Mouse (Mus musculus) cerebellum, adult 11-12 months (tissue): ENCODE measurements around the gene Slc22a5.
"Not testable (repeated sequence)": the region's sequence is repeated elsewhere in the genome, so short reads cannot be mapped to it uniquely, and the experiment has no call there.

Experiments used
- DNase-seq: peaks from one replicate; pipeline ENCODE4 v3.0.0; 2022

Slc22a5 gene

DNA sequence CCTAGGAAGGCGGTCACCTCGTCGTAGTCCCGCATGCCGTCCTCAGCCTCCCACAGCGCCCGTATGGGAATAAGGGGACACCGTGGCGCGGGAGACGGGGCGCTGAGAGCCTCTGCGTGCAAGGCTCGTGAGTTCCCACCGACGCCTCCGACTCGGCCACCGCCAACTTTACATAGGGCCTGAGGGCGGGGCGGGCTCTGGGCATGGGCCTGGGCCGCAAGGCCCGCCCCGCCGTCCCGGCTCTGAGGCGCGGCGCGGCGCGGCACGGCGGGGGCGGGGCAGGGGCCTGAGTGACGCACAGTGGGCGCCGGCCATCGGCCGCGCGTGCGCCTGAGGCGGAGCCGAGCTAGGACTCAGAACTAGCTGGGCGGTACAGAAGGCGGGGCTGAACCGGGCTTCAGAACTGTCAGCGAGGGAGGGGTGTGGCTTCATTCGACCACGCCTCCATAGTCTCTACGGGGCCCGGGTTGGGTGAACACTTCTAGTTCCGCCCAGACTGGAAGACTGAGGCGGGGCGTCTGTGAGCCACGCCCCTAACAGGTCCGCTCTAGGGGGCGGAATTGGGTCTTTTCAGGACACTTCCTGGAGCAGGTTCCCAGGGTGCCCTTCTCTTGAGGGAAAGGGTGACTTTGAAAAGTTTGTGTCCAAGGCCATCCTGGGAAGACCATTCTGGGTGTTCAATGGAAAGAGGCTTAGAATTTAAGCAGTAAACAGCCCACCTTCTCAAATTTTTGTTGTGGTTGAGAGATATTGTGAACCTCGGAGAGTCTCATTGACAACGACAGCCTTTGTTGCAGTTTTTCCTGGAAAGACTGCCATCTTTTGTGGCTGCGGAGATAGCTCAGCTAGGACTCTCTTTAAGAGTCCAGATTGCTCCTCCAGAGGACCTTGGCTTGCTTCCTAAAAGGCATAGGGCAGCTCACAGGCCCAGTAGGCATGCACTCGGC lies at the start of gene Slc22a5:
Slc22a5 (minus strand) TSS at position 156 of the 947 bp plus-strand sequence.
- DNase-seq: peak; percentile 99

DNA sequence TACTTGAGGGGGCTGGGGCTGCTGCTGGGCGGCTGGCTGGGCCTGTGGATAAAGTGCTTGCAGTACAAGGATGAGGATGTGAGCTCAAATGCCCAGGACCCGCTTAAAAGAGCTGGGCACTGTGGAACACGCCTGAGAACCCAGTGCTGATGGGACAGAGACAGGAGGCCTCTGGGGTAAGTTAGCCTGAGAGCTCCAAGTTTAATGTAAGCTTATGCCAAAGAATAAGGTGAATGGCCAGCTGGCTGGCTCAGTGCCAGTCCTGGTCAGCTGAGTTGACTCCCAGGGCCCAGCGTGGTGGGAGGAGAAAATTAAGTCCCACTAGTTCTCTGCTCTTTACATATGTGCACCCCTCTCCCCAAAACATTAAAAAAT lies 40.5 kb upstream of the Slc22a5 start:
- not testable (repeated sequence) for DNase-seq

DNA sequence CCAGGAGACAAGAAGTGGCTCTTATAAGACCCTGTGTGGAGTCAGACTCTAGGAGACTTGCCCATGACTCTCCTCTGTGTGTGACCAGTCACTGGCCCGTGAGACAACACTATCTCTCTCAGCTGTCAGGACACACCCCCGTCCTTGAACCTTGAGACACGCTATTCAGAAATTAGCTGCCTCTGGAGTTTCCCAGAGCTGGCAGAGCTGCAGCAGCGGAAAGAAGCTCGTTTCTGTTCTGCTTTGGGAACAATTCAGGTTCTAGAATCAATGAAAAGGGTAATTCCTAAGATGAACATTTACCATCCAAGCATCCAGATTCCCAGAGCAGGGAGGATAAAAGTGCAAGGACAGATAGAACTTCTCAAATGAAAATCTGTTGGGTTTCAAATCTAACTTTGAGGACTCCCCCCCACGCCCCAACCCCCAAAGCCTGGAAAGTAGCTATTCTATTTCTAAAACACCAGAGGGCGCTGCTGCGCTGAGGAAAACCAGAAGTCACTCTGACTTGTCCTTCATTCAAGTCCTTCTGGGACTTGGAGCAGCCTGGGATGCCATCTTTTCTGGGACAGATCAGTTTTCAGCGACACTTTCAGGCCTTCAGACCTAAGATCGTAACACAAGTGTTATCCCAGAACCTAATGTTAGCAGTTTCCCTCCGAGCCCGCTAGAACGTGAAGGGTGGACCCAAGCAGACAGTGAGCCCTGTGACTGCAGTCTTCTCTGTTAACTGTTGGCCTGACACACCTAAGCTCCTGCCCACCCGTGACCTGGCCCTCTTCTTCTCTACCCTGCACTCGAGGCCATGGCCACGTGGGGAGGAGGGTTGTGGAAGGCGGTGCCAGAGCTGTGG lies 39.9 kb upstream of the Slc22a5 start:
- DNase-seq: peak; percentile 59

DNA sequence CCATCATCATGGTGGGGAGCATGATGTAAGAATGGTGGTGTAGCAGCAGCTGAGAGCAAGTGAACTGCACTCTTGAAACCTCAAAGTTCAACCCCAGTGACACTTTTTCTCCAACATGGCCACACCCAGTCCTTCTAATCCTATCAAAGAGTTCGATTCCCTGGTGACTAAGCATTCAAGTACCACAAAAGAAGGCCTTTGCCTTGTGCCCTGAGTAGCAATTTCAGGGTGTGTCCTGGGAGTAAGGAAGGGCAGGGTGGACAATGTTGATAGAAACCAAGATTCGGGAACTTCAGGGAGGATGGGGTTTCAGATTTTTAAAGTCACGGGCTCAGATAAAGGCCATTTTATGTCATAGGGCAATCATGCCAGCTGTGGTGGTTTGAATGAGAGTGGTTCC lies 38.3 kb upstream of the Slc22a5 start:
- DNase-seq: no peak

DNA sequence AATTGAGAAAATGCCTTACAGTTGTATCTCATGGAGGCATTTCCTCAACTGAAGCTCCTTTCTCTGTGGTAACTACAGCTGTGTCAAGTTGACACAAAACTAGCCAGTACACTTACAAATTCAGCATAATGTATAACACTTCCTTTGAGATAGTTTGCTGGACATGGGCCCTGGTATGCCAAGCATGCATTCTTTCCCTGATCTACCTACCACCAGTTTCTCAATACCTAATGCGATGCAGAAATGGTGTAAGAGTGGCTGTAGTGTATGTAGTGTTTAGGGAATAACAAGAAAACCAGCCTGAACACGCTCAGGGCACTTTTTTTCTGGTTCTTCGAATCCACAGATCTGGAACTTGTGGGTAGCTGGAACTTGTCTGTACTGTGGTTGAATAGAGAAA lies 37.1 kb upstream of the Slc22a5 start:
- DNase-seq: no peak

DNA sequence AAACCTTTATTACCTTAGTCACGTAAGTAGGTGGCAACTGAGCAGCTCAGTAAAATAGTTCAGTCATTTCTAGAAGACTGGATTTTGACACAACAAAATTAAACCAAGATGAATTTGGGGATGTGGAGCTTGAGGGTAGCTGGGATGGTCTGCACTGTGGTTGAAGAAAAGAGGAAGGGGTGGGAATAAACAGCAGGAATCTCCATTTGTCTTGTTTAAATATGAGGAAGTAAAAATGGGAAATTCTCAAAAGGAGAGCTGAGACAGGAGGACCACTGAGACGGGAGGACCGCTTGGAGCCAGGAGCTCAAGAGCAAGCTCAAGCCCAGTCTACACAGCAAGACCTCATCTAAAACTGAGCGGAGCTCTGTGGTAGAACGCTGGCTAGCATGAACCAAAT lies 34.8 kb upstream of the Slc22a5 start:
- no peak for DNase-seq

DNA sequence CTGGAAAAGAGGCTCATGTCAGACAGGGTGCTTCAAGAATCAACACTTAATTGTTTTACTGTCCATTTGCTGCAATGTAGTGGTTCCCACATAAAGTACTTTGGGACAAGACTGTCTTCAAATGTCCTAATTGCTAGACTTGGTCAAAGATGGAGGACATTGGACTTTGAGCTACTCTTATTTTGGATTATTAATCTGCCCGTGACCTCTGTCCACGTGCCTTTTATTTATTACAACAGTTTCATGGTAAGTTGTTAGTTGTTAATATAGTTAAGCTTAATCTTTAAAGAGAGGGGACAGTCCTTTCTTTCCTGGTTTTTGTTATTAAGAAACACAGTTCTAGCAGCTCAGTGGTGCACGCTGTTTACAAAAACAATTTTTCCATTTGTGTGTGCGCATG lies 27.4 kb upstream of the Slc22a5 start:
- no peak for DNase-seq

DNA sequence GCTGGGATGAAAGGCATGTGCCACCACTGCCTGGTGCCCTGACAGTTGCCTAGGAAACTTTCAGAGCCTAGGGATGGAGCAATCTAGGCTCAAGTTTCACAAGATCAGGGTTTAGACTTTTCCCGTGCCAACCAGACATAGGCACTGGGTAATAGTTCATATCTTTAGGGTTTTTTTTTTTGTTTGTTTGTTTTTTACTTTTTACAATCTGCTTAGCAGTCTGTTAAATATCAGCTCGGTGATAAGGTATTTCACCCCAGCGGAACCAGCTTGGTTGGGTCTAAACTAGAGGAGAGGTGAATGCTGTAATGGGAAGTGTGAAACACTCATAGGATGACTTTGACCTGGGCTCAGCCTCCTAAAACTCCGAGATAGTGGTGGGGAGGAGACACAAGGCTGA lies 19.6 kb upstream of the Slc22a5 start:
- DNase-seq: no peak

DNA sequence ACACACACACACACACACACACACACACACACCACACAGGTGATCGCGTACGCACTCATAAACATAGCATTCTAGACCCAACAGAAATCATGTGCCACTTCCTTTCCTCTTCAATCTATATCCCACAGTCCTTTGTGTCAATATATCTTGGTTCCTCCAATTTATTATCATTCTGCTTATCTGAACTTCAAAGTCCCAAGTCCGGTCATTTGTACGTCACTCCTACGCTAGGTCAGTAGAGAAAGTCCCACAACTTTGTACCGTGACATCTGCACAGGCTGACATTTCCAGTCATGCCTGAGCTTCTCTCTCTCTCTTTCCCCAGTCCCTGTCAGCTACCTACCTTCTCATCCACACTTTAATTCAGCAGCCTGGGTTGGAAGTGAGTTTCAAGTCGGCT lies 17.2 kb upstream of the Slc22a5 start:
- DNase-seq: no peak

DNA sequence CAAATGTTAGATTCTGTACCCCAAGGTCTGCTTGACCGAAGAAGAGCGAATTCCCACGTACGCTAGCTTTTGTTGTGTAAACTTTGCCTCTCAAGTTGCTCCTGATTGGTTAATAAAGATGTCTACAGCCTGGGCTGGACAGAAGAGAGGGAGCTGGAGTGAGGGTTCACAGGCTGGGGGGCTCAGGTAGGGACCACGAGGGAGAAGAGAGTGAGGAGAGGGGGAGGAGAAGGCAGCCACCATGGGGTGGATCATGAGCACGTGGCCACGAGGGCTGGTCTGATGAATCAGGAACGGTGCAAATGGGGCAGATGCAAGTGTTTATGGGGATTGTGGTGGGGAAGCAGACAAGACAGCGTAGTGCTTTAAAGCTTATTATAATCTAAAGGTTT lies 13.1 kb upstream of the Slc22a5 start:
- no peak for DNase-seq

DNA sequence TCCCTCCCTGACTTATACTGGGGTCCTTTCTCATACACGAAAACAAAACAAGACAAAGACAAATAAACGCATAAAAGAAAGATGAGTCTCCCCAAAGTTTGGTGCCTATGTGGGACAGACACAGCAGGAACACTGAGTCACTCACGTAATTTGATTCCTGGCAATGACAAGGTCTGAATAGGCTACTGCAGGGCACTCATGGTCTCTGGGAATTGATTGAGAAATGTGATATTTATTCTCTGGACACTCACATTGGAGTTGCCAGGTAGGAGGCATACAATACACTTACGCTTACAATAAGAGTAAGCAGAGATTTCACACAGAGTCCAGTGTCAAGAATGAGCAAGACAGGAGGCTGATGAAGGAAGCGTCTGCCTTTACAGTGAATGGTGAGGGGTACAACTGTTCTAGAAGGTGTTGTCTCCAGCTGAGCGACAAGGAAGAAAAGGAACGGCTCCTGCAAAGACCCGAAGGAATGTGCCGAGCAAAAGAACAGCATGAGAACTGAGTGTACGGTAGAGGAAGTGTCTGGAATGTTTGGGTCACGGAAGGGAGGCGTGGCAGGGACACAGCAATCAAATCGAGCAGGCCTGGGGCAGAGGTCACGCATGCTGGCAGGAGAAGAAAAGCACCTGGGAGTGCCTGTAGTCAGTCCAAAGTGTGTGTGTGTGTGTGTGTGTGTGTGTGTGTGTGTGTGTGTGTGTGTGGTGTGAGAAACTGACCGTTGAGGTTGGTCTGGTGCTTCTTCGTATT lies 12.5 kb upstream of the Slc22a5 start:
- no peak for DNase-seq

DNA sequence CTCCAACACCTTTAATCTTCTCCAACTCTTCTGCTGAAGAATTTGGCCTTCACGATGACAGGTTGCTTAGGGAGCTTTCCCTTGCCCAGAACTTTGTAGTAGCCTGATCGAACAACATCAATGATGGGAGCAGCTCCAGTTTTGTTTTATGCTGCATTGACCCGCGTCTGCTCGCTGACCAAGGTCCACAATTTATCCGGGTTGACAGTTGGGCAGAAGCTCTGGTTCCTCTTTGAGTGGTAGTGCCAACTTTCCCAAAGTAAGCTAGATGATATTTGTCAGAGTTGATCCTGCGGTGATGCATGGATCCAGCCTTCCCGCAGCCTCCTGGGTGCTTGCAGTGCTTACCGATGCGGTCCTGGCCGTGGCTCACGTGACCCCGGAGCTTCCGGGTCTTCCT lies 11.3 kb upstream of the Slc22a5 start:
- DNase-seq: no peak

DNA sequence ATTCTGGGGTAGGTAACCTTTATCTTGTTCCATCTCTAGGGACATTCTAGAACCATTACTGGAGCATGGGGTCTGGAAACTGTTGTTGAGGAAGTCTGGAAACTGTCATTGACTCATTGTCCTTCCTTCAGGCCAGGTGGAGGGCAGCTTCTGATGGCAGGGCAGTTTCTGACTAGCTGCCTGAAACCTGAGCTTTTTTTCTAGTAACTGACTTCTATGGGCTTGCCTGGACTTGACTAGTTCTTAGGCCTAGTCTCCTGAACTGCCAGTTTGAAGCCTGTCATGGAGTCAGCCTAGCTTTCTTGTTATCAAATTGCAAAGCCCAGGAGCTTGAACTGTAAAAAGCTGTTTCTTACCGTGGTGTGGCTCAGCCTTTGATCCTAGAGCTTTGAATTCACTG lies 9.5 kb upstream of the Slc22a5 start:
- DNase-seq: no peak

DNA sequence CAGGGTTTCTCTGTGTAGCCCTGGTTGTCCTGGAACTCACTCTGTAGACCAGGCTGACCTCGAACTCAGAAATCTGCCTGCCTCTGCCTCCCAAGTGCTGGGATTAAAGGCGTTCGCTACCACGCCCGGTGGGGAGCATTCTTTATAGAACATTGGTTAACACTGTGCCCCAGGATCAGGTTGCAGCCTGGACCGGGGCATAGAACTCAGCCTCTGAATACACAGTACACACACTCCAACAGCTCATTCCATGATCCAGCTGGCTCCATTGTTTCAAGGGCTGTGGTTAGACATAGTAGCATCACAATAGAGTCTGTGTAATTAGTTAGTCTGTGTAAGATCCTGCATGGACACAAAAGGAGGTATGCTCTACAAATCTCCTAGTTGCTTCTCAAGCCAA lies 8.5 kb upstream of the Slc22a5 start:
- no peak for DNase-seq

DNA sequence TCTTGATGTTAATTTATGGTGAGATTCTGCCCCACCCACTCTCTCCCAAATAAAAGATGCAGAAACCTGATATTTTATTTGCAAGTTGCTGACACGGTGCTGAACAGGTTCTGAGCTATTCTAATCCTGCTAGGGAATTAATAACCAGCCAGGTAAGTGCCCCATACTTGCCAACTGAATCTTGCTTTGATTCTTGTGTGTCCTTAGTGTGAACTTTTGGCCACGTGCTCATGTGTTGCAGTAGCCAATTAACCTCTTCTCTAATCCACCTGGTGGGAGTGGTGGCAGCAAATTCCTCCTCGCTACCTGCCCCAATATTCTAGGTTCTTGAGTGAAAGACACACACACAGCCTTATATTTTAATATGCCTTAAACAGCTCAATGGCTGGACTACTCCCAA lies 7.5 kb upstream of the Slc22a5 start:
- DNase-seq: no peak

DNA sequence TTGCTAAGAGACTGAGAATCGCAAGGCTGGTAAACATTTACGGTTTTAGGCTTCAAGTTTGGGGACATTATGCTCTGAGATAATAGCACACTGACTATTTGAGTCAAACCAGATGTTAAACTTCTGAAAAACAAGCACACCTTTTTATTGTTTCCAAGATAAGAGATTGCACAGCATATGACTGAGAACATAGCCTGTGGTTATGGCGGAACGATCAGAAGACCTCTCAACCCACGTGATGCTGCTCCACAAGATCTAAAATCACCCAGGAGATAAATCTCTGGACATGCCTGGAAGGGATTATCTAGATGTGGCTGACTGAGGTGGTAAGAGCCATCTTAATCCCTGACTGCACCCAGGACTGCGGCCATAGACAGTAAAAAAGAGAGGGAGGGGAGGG lies 5.5 kb upstream of the Slc22a5 start:
- DNase-seq: no peak

DNA sequence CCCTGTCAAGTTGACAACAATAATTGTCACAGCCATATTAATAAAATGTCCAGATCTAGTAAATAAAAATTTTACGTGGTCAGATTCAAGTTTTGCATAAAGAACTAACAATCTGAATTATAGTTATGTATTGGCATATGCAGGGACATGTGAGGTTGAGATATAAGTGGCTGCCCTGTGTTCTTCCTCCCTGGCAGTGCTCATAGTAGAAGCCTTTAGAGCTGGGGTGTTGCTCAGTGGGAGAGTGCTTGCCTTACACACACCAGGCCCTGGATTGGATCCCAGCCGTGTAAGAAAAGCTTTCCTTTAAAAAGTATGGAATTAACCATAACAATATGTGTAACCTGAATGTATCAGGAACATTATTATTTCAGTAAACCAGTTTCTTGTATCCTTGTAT lies 2.0 kb upstream of the Slc22a5 start:
- DNase-seq: no peak

DNA sequence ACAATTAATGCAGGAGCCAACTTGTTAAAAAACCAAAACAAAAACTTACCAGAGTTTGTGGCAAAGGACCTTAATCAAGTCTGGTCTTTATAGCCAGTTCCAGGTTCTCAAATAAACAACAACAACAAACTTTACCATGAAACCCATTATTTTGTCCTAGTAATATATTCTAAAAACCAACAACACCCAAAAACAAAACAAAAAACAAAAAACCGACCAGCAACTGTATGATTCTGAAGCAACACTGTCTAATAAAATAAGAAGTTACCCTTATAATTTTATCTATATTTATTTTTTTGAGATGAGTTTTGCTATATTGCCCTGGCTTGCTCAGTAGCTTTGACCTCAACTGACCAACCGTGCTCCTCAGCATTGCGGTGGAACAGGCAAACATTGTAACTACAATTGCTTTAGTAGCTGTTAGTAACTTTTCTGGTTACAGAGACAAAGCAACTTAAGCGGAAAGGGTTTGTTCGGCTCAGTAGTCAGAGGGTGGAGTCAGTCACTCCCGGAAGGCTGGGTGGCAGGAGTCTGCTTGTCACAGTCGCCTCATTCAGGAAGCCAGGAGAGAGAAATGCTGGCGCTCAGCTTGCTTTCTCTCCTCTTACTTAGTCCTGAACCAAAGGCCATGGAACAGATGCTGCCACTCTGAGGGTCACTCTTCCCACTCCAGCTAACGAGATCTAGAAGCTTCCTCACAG lies 1.4 kb upstream of the Slc22a5 start:
- no peak for DNase-seq

DNA sequence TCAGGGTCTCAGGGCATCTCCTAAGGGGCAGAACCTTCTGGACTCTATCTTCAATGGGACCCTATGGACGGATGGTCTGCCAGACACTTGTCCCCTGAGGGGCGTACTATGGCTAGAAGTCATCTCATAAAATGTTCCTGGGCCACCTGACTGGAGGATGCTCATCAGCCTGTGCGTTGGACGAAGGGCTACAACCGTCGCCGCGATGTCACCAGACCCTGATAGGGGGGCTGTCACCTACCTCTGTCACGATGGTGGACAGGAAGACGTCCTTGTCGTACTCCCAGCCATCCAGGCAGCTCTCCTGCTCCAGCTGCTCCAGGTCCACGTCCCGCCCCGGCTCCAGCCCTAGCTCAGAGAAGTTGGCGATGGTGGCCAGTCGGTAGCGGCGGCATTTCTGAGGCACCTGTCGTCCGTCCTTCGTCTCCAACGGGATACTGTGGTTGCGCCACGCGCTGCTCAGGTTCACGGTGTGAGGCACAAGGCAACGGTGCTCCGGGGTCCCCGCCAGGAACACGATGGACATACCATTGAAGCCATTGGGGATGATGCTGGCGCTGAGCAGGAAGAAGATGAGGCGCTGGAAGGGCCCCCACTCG lies 455 bp downstream of the Slc22a5 start:
- DNase-seq: no peak

DNA sequence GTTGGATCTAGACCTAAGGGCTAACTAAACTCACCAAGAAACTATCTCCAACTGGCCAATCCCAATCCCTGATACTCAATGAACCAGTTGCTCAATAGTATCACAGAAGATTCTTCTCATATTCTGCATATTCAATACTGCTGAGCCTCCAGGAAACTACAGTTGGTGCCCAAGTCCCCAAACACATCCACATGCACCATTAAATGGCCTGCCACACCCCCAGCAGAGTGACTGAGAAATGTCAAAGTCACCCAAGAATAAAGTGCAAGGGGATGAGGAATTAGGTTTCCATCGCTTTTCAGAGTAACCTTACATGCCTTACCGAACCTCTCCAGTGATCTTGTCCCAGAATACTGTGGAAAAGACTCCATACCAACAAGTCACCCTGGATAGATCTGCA lies 1.2 kb downstream of the Slc22a5 start:
- DNase-seq: no peak

DNA sequence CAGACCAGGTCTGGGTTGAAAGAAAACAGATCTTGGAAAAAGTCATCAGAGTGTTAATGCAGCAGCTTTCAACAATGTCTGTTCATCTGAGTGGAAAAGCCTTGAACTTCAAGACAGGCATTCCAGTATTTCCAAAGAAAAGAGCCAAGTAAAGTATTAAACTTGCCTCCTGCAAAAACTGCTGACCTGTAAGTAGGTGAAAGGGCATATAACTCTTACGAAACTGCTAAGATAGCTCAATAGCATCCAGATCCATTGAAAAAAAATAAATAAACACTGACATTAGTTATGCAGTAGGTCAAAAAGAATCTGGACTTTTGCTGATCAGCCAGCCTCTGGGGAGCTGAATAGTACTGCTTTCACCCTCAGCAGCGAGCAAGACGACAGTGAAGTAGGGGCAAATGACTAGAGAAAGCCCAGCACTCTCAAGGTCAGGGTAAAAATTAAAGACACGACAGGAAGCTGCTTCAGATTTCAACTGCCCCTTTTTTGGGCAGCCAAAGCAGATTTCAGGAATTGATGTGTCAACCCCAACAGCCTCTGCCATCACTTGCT lies 2.3 kb downstream of the Slc22a5 start:
- DNase-seq: no peak

DNA sequence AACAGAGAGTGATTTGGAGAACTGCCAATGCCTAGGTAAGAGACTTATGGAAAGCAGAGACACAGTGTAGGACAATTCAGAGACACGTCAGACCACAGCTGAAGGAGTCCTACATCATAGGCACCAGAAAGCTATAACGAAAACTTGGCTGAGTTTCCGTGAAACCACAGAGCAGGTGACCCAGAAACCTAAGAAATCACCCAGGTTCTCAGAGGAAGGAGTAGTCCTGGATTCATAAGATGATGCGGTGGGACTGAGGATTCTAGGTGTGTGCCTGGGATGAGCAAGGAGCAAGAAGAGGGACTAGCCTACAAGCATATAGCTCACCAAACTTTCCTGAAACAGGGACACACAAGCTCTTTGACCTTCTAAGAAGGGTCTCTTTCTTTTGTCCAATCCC lies 3.2 kb downstream of the Slc22a5 start:
- DNase-seq: no peak
